Mouse (Mus musculus) left cerebral cortex, postnatal 14 days (tissue): ENCODE results near the gene 1700086D15Rik. TPM values are rescaled to one million over a fixed set of nuclear protein-coding genes. Genes with fewer than 3 reads are reported as not detected.

Experiments
- total RNA-seq, 2 experiments: library from RNA; stranded (reverse); gene quantifications; 2 replicates each; pipeline ENCODE4 v1.2.3; 2021

The 1700086D15Rik gene
- total RNA-seq, 2 experiments from 2014 or later, result 2.3 to 3.3 TPM

Other genes starting within 250 kb of the 1700086D15Rik start
- 10 to 100 TPM; 27.0 to 27.7 TPM for gene Elac2, start 180.9 kb downstream of the 1700086D15Rik start, total RNA-seq
- 100 to 1,000 TPM; 155 TPM for gene Arhgap44, start 3.1 kb upstream of the 1700086D15Rik start, total RNA-seq
- gene Myocd, start 110.1 kb upstream of the 1700086D15Rik start, total RNA-seq, result under 1 TPM; 0.51 to 0.61 TPM